Mouse (Mus musculus): ENCODE measurements at regions not wholly inside any gene's neighbourhood (a gene's known extent, or its start where the extent isn't known, plus 50 kb on each side); places are given as distances from the start of the nearest gene placed in this dataset.

DNA sequence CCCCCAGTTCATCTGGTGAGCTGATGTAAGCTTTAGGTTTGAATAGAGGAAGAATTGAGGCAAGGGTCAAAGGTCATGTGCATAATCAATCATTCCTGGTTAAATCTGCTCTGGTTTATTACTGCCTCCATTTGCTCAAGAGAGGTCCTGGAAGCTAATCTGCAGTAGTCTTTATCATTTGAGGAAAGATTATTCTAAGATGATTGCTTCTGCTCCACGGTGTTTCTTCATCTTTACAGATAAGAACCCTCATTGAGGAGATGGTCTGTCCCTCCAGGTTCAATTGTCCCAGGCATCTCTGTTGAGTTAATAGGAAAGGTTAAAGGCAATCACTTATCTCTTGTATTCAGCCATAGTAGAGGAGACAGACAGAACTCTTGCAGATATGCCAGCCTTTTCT lies 3557.5 kb upstream of the Gm6569 start:
- 71% methylated on average over 1 of the region's 1 CpGs for WGBS
- no peak overlapping the region for H3K9ac ChIP-seq (replicated peaks; ENCODE audit: low read depth, low read length)
- H3K9me3 ChIP-seq (ENCODE audit: control insufficient read depth, low read length): no peaks in the 10 kb centered on the region
- H3K36me3 ChIP-seq (ENCODE audit: control insufficient read depth, insufficient read depth): no peaks in the 10 kb centered on the region
- no peak overlapping the region for H3K27ac ChIP-seq (ENCODE audit: low read length)
- H3K27me3 ChIP-seq (replicated peaks; ENCODE audit: control insufficient read depth, insufficient read depth, low read length): no peaks in the 10 kb centered on the region
- H3K4me1 ChIP-seq (replicated peaks; ENCODE audit: control insufficient read depth, insufficient read depth, low read length): no peaks in the 10 kb centered on the region
- no peak for ATAC-seq
- H3K4me2 ChIP-seq (ENCODE audit: low read length): no peak overlapping the region
- H3K4me3 ChIP-seq (replicated peaks; ENCODE audit: low read length): no peak overlapping the region

DNA sequence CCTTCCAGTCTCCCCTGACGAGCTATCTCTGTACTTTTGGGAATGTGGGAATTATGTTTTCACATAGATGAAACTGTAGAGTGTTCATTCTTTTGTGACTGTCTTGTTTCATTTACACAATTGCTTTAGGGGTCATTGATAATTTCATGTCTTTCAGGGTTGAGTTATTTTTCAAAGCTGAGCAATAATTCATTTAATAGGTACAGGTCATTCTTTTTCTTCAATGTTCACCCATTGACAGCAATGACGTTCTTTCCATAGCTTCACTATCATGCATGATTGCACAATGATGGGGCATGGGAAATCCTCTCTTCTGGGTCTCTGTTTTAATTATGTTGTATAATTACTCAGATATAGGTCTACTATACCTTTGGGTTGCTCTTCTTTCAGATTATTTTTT lies 3512.6 kb upstream of the Gm6569 start:
- ATAC-seq: no peak
- no peaks in the 10 kb centered on the region for H3K4me1 ChIP-seq (replicated peaks; ENCODE audit: control insufficient read depth, insufficient read depth, low read length)
- no peaks in the 10 kb centered on the region for H3K9me3 ChIP-seq (ENCODE audit: control insufficient read depth, low read length)
- no peak overlapping the region for H3K27ac ChIP-seq (ENCODE audit: low read length)
- no peak overlapping the region for H3K4me3 ChIP-seq (replicated peaks; ENCODE audit: low read length)
- H3K9ac ChIP-seq (replicated peaks; ENCODE audit: low read depth, low read length): no peak overlapping the region
- WGBS: 26% methylated on average over 2 of the region's 2 CpGs
- no peaks in the 10 kb centered on the region for H3K27me3 ChIP-seq (replicated peaks; ENCODE audit: control insufficient read depth, insufficient read depth, low read length)
- no peak overlapping the region for H3K4me2 ChIP-seq (ENCODE audit: low read length)
- H3K36me3 ChIP-seq (ENCODE audit: control insufficient read depth, insufficient read depth): no peaks in the 10 kb centered on the region

GRCm38 (mm10) chr15:70339241-70339640 lies 3495.1 kb upstream of the Gm6569 start:
- H3K9ac ChIP-seq (replicated peaks; ENCODE audit: low read depth, low read length): no peak overlapping the region
- 91% methylated on average over 1 of the region's 1 CpGs for WGBS

GRCm38 (mm10) chr15:70341401-70341800 lies 3493.0 kb upstream of the Gm6569 start:
- Histone ChIP-seq H3K9ac (replicated peaks; ENCODE audit: low read depth, low read length) (no peak overlapping the region), H3K27me3 (replicated peaks; ENCODE audit: control insufficient read depth, insufficient read depth, low read length) (no peaks in the 10 kb centered on the region), H3K4me2 (ENCODE audit: low read length) (no peak overlapping the region), H3K4me1 (replicated peaks; ENCODE audit: control insufficient read depth, insufficient read depth, low read length) (no peaks in the 10 kb centered on the region), H3K4me3 (replicated peaks; ENCODE audit: low read length) (no peak overlapping the region), H3K9me3 (ENCODE audit: control insufficient read depth, low read length) (no peaks in the 10 kb centered on the region), H3K27ac (ENCODE audit: low read length) (no peak overlapping the region), H3K36me3 (ENCODE audit: control insufficient read depth, insufficient read depth) (no peaks in the 10 kb centered on the region)
- ATAC-seq: no peak

More at GRCm38 (mm10) chr15:70339241-70339640, 3495.1 kb upstream of the Gm6569 start:
- H3K4me3 ChIP-seq (replicated peaks; ENCODE audit: low read length): no peak overlapping the region
- no peak for ATAC-seq
- no peaks in the 10 kb centered on the region for H3K4me1 ChIP-seq (replicated peaks; ENCODE audit: control insufficient read depth, insufficient read depth, low read length)
- H3K4me2 ChIP-seq (ENCODE audit: low read length): no peak overlapping the region
- H3K27me3 ChIP-seq (replicated peaks; ENCODE audit: control insufficient read depth, insufficient read depth, low read length): no peaks in the 10 kb centered on the region
- H3K27ac ChIP-seq (ENCODE audit: low read length): no peak overlapping the region
- no peaks in the 10 kb centered on the region for H3K36me3 ChIP-seq (ENCODE audit: control insufficient read depth, insufficient read depth)
- no peaks in the 10 kb centered on the region for H3K9me3 ChIP-seq (ENCODE audit: control insufficient read depth, low read length)

GRCm38 (mm10) chr15:70357961-70358360 lies 3476.4 kb upstream of the Gm6569 start:
- Histone ChIP-seq H3K4me1 (replicated peaks; ENCODE audit: control insufficient read depth, insufficient read depth, low read length) (0 out of 2 replicates have a peak, but pooled peaks cover 2% of the 10 kb centered on the region), H3K4me2 (ENCODE audit: low read length) (no peak overlapping the region), H3K27me3 (replicated peaks; ENCODE audit: control insufficient read depth, insufficient read depth, low read length) (no peaks in the 10 kb centered on the region), H3K27ac (ENCODE audit: low read length) (peak overlapping the region; percentile 10; the same call in 1 of the 2 replicates), H3K9ac (replicated peaks; ENCODE audit: low read depth, low read length) (no peak overlapping the region), H3K4me3 (replicated peaks; ENCODE audit: low read length) (no peak overlapping the region), H3K36me3 (ENCODE audit: control insufficient read depth, insufficient read depth) (no peaks in the 10 kb centered on the region), H3K9me3 (ENCODE audit: control insufficient read depth, low read length) (no peaks in the 10 kb centered on the region)
- peak; percentile 49 for ATAC-seq
- 68% methylated on average over 10 of the region's 10 CpGs for WGBS

- H3K4me1 ChIP-seq (replicated peaks; ENCODE audit: control insufficient read depth, insufficient read depth, low read length): no peaks in the 10 kb centered on the region
- H3K9me3 ChIP-seq (ENCODE audit: control insufficient read depth, low read length): no peaks in the 10 kb centered on the region
- no peak overlapping the region for H3K27ac ChIP-seq (ENCODE audit: low read length)
- WGBS: 77% methylated on average over 1 of the region's 1 CpGs
- H3K27me3 ChIP-seq (replicated peaks; ENCODE audit: control insufficient read depth, insufficient read depth, low read length): no peaks in the 10 kb centered on the region
- no peak overlapping the region for H3K9ac ChIP-seq (replicated peaks; ENCODE audit: low read depth, low read length)
- H3K4me3 ChIP-seq (replicated peaks; ENCODE audit: low read length): no peak overlapping the region
- H3K4me2 ChIP-seq (ENCODE audit: low read length): no peak overlapping the region
- ATAC-seq: no peak
- no peaks in the 10 kb centered on the region for H3K36me3 ChIP-seq (ENCODE audit: control insufficient read depth, insufficient read depth)
These were observed 3449.7 kb upstream of the Gm6569 start for GRCm38 (mm10) chr15:70384631-70385030.

- H3K9ac ChIP-seq (replicated peaks; ENCODE audit: low read depth, low read length): no peak overlapping the region
- no peak overlapping the region for H3K27ac ChIP-seq (ENCODE audit: low read length)
- WGBS: 87% methylated on average over 3 of the region's 3 CpGs
- no peaks in the 10 kb centered on the region for H3K9me3 ChIP-seq (ENCODE audit: control insufficient read depth, low read length)
- no peak for ATAC-seq
- H3K36me3 ChIP-seq (ENCODE audit: control insufficient read depth, insufficient read depth): no peaks in the 10 kb centered on the region
- no peak overlapping the region for H3K4me2 ChIP-seq (ENCODE audit: low read length)
- no peaks in the 10 kb centered on the region for H3K4me1 ChIP-seq (replicated peaks; ENCODE audit: control insufficient read depth, insufficient read depth, low read length)
- H3K4me3 ChIP-seq (replicated peaks; ENCODE audit: low read length): no peak overlapping the region
- no peaks in the 10 kb centered on the region for H3K27me3 ChIP-seq (replicated peaks; ENCODE audit: control insufficient read depth, insufficient read depth, low read length)
These were observed 3418.1 kb upstream of the Gm6569 start for GRCm38 (mm10) chr15:70416311-70416710.

DNA sequence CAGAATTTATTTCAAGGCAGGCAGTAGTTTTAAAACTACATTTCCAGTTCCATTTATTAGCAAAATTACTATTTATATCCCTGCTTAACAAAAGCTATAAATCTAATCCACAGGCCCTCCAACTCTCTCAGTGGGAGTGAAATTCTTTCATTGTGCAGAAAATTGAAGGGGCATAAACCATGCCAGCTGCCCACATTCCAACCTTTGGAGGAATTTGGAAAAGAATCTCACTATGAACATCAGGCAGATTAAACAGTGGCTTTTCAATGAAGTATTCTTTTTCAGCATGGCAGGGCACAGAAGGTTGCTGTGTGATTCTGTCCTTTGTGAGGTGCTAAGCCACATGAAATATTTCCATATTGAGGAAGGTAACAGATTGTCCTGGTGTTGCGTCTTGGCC lies 3408.8 kb upstream of the Gm6569 start:
- no peak overlapping the region for H3K4me2 ChIP-seq (ENCODE audit: low read length)
- H3K9me3 ChIP-seq (ENCODE audit: control insufficient read depth, low read length): no peaks in the 10 kb centered on the region
- WGBS: 38% methylated on average over 1 of the region's 1 CpGs
- no peaks in the 10 kb centered on the region for H3K27me3 ChIP-seq (replicated peaks; ENCODE audit: control insufficient read depth, insufficient read depth, low read length)
- H3K36me3 ChIP-seq (ENCODE audit: control insufficient read depth, insufficient read depth): no peaks in the 10 kb centered on the region
- H3K27ac ChIP-seq (ENCODE audit: low read length): no peak overlapping the region
- H3K4me1 ChIP-seq (replicated peaks; ENCODE audit: control insufficient read depth, insufficient read depth, low read length): no peaks in the 10 kb centered on the region
- no peak for ATAC-seq
- H3K4me3 ChIP-seq (replicated peaks; ENCODE audit: low read length): no peak overlapping the region
- H3K9ac ChIP-seq (replicated peaks; ENCODE audit: low read depth, low read length): no peak overlapping the region

Data from forebrain, embryonic 16.5 days (tissue).